Mouse (Mus musculus): ENCODE results near the gene Nfatc2. TPM values are rescaled to one million over a fixed set of nuclear protein-coding genes. Genes with fewer than 3 reads are reported as not detected.

Gene Nfatc2
- polyA plus RNA-seq, 1 experiment from 2014 or later = 2.0 TPM

DNA sequence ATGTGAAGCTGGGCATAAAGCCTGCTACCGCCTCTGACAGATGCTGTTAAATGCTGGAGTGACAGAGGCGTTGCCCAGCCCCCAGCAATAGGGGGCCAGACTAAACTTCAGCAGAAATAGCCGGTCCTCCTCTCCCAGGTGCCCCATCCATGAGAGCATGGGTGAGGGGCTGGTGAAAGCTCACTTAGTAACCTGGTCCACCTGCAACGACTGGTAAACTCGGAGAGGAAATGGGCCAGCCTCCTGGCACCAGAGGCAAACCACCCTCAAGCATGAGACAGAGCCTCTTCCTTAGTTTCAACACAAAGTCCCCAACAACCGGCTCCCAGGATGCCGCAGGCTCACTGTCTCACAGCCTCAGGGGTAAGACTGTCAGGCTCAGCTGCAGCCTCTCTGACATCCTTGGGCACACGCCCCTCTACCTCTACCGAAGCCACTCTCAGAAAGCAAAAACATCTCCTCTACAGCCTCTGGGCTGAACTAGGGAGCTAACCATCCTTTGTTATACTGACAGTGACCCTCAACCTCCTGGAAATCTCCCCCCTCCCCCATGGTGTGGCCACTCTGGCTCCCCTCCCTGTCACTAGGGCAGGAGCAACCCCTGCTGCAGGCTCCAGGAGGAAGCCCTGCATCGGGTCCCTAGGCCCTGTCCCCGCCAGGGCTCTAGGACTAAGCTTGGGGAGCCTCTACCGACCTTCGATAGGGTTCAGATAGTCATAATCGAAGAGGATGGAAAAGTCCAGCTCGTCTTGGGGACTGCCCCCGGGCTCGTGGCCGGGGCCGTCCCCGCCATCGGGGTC lies 11.9 kb downstream of the Nfatc2 start:
- TF ChIP-seq CTCF (IDR thresholded peaks at IDR 0.05; ENCODE audit: low read depth) = no peak
- no peaks in the 10 kb centered on the region for H3K27me3 ChIP-seq (ENCODE audit: insufficient read depth, low read length)
- H3K4me3 ChIP-seq (replicated peaks; ENCODE audit: low read depth, low read length) = peak overlapping the region; percentile 44
- no peak for DNase-seq (ENCODE audit: low spot score)
- H3K27ac ChIP-seq = peak overlapping the region; percentile 6; the same call in 1 of the 2 replicates
- no peaks in the 10 kb centered on the region for H3K9me3 ChIP-seq (replicated peaks; ENCODE audit: low read length)
- H3K36me3 ChIP-seq (ENCODE audit: insufficient read depth, low read length) = no peaks in the 10 kb centered on the region
- peak overlapping the region; percentile 76 for H3K4me2 ChIP-seq (ENCODE audit: low read length)
- ATAC-seq (replicated peaks; ENCODE audit: low FRiP score, low read depth) = 0 out of 2 replicates have a peak, but pooled peaks have one; percentile 14
- 9% methylated on average over 21 of the region's 21 CpGs for WGBS
- peaks cover 15% of the 10 kb centered on the region; the same call in 1 of the 2 replicates for H3K4me1 ChIP-seq (replicated peaks; ENCODE audit: insufficient read depth, low read length)
- peak overlapping the region; percentile 62 for H3K9ac ChIP-seq (ENCODE audit: low read depth, low read length)

DNA sequence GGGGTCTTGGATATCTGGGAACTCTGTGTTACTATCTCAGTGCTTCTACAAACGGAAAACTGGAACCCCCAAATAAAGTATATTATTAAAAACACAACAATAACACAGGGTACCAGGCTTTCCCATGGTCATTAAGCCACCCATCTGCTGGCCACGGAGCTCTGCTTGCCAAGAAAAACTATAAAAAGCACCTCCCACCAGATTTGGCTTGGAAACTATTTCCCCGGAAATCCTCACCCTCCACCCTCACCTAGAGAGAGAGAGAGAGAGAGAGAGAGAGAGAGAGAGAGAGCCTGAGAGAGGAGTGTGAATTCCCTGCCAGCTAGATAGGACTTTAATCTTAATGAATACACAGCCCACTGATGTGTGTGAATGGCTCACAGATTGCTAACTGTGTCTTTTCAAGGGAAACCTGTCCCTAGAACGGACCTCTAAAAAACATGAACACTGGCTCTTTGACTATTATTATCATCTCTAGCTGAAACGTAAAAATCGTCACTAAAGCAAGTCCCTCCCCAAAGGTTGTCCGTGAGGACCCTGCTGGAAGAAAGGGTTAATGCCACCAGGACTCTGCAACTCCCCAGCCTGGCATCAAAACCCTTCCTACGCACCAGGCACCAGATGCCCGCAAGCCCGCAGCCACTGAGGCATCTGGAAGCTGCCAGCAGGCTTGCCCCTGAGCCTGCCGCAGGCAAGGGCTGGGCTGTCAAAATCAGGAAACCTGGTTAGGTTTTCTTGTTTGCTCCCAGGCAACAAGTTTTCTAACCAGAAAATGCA lies 12.7 kb downstream of the Nfatc2 start:
- ATAC-seq (replicated peaks; ENCODE audit: low FRiP score, low read depth) (no peak), DNase-seq (ENCODE audit: low spot score) (no peak)
- 33% methylated on average over 11 of the region's 11 CpGs for WGBS
- H3K36me3 ChIP-seq (ENCODE audit: insufficient read depth, low read length) = no peaks in the 10 kb centered on the region
- no peak for TF ChIP-seq CTCF (IDR thresholded peaks at IDR 0.05; ENCODE audit: low read depth)
- no peak overlapping the region for H3K9ac ChIP-seq (ENCODE audit: low read depth, low read length)
- H3K4me2 ChIP-seq (ENCODE audit: low read length) = peak overlapping the region; percentile 76
- no peaks in the 10 kb centered on the region for H3K9me3 ChIP-seq (replicated peaks; ENCODE audit: low read length)
- peak overlapping the region; percentile 44 for H3K4me3 ChIP-seq (replicated peaks; ENCODE audit: low read depth, low read length)
- H3K27ac ChIP-seq = peak overlapping the region; percentile 6; the same call in 1 of the 2 replicates
- H3K4me1 ChIP-seq (replicated peaks; ENCODE audit: insufficient read depth, low read length) = peaks cover 15% of the 10 kb centered on the region; the same call in 1 of the 2 replicates
- H3K27me3 ChIP-seq (ENCODE audit: insufficient read depth, low read length) = no peaks in the 10 kb centered on the region

GRCm38 (mm10) chr2:168587159-168587558 lies 14.3 kb downstream of the Nfatc2 start:
- Histone ChIP-seq H3K4me2 (ENCODE audit: low read length) (no peak overlapping the region), H3K4me1 (replicated peaks; ENCODE audit: insufficient read depth, low read length) (peaks cover 15% of the 10 kb centered on the region; the same call in 1 of the 2 replicates), H3K27ac (0 out of 2 replicates have a peak overlapping the region, but pooled peaks have one; percentile 36), H3K4me3 (replicated peaks; ENCODE audit: low read depth, low read length) (no peak overlapping the region), H3K27me3 (ENCODE audit: insufficient read depth, low read length) (no peaks in the 10 kb centered on the region), H3K36me3 (ENCODE audit: insufficient read depth, low read length) (no peaks in the 10 kb centered on the region), H3K9ac (ENCODE audit: low read depth, low read length) (no peak overlapping the region), H3K9me3 (replicated peaks; ENCODE audit: low read length) (no peaks in the 10 kb centered on the region)
- DNase-seq (ENCODE audit: low spot score) (no peak), ATAC-seq (replicated peaks; ENCODE audit: low FRiP score, low read depth) (no peak)
- no peak for TF ChIP-seq CTCF (IDR thresholded peaks at IDR 0.05; ENCODE audit: low read depth)
- WGBS = 77% methylated on average over 8 of the region's 8 CpGs

- Histone ChIP-seq H3K4me3 (replicated peaks; ENCODE audit: low read depth, low read length) (no peak overlapping the region), H3K27me3 (ENCODE audit: insufficient read depth, low read length) (no peaks in the 10 kb centered on the region), H3K4me1 (replicated peaks; ENCODE audit: insufficient read depth, low read length) (peaks cover 16% of the 10 kb centered on the region), H3K4me2 (ENCODE audit: low read length) (no peak overlapping the region), H3K36me3 (ENCODE audit: insufficient read depth, low read length) (no peaks in the 10 kb centered on the region), H3K9ac (ENCODE audit: low read depth, low read length) (no peak overlapping the region), H3K27ac (0 out of 2 replicates have a peak overlapping the region, but pooled peaks have one; percentile 13), H3K9me3 (replicated peaks; ENCODE audit: low read length) (no peaks in the 10 kb centered on the region)
- TF ChIP-seq CTCF (IDR thresholded peaks at IDR 0.05; ENCODE audit: low read depth) = no peak
- ATAC-seq (replicated peaks; ENCODE audit: low FRiP score, low read depth) (no peak), DNase-seq (ENCODE audit: low spot score) (no peak)
- 72% methylated on average over 12 of the region's 12 CpGs for WGBS
Measured at GRCm38 (mm10) chr2:168586512-168586911, 14.9 kb downstream of the Nfatc2 start.

GRCm38 (mm10) chr2:168584857-168585256 lies 16.6 kb downstream of the Nfatc2 start:
- Histone ChIP-seq H3K4me2 (ENCODE audit: low read length) (no peak overlapping the region), H3K9ac (ENCODE audit: low read depth, low read length) (no peak overlapping the region), H3K4me3 (replicated peaks; ENCODE audit: low read depth, low read length) (no peak overlapping the region), H3K27me3 (ENCODE audit: insufficient read depth, low read length) (no peaks in the 10 kb centered on the region), H3K4me1 (replicated peaks; ENCODE audit: insufficient read depth, low read length) (peaks cover 25% of the 10 kb centered on the region), H3K36me3 (ENCODE audit: insufficient read depth, low read length) (no peaks in the 10 kb centered on the region), H3K27ac (no peak overlapping the region), H3K9me3 (replicated peaks; ENCODE audit: low read length) (no peaks in the 10 kb centered on the region)
- DNase-seq (ENCODE audit: low spot score) = no peak
- 78% methylated on average over 6 of the region's 6 CpGs for WGBS
- no peak for ATAC-seq (replicated peaks; ENCODE audit: low FRiP score, low read depth)
- TF ChIP-seq CTCF (IDR thresholded peaks at IDR 0.05; ENCODE audit: low read depth) = no peak

- H3K36me3 ChIP-seq (ENCODE audit: insufficient read depth, low read length) = no peaks in the 10 kb centered on the region
- TF ChIP-seq CTCF (IDR thresholded peaks at IDR 0.05; ENCODE audit: low read depth) = no peak
- H3K9ac ChIP-seq (ENCODE audit: low read depth, low read length) = no peak overlapping the region
- ATAC-seq (replicated peaks; ENCODE audit: low FRiP score, low read depth) = no peak
- 57% methylated on average over 8 of the region's 8 CpGs for WGBS
- H3K9me3 ChIP-seq (replicated peaks; ENCODE audit: low read length) = no peaks in the 10 kb centered on the region
- H3K27ac ChIP-seq = no peak overlapping the region
- no peaks in the 10 kb centered on the region for H3K27me3 ChIP-seq (ENCODE audit: insufficient read depth, low read length)
- peaks cover 20% of the 10 kb centered on the region for H3K4me1 ChIP-seq (replicated peaks; ENCODE audit: insufficient read depth, low read length)
- no peak overlapping the region for H3K4me2 ChIP-seq (ENCODE audit: low read length)
- no peak overlapping the region for H3K4me3 ChIP-seq (replicated peaks; ENCODE audit: low read depth, low read length)
- DNase-seq (ENCODE audit: low spot score) = no peak
Measured at GRCm38 (mm10) chr2:168584408-168584807, 17.0 kb downstream of the Nfatc2 start.

All from kidney, postnatal 0 days (tissue).